Mouse (Mus musculus) E14TG2a.4 (cell line): ENCODE data around the gene Rcan1.

Experiments used
- CTCF ChIP-seq: conservative IDR thresholded peaks from 2 replicates; pipeline ENCODE4 v1.5.1; 2014; ENCODE audit warnings: low read length
- POU5F1 ChIP-seq: IDR thresholded peaks from 2 replicates; pipeline ENCODE4 v1.6.1; 2014; ENCODE audit warnings: low read length, borderline replicate concordance

DNA sequence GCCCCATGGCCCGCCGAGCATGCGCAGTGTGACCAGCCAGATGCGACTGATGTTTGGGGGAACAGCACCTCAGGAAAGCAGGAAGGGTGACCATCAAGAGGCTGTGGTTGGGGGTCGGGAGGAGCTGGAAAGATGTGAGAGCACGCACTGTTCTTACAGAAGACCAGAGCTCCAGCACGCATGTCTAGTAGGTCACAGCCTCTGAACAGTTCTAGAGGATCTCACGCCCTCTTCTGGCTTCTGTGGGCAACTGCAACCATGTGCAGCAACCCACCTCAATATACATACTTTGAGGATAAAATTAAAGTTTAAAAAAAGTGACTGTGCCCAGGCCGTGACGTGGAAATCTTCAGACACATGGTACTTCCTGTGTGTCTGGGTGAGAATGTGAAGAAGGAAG is 25.3 kb downstream of the Rcan1 start:
- TF ChIP-seq CTCF (peak; percentile 77), POU5F1 (no peak)
